Mouse (Mus musculus) megakaryocyte, embryonic 14.5 days (primary cell): Measurements from ENCODE around the gene Tnfsf8.

ENCODE experiments used
- FLI1 ChIP-seq: IDR thresholded peaks from 2 replicates; pipeline ENCODE4 v1.6.1; 2012; ENCODE audit warnings: low read length, inconsistent platforms, mixed read lengths
- GATA1 ChIP-seq: IDR thresholded peaks from 3 replicates; pipeline ENCODE4 v1.6.1; 2012; ENCODE audit warnings: mixed read lengths, low read length, inconsistent platforms, borderline replicate concordance

DNA sequence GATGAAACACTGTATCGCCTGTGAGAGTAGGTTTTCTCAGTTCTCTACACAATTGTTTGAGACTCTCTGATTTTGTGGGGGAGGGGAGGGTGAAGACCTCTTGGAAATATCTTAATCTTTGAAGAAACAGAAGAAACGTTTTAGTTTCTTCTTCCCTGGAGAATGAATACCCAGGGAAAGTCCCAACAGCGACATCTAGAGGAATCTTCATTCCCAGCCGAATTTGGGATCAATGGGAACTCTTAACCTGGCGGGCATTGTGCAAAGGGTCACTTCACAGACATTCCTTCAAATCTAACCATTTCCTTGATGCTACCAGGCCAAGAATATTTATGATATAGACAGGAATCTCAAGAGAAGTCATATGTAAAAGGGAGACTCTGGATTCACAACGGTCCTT is 17.2 kb downstream of the Tnfsf8 start:
- TF ChIP-seq GATA1 = no peak
- TF ChIP-seq FLI1 = no peak
